Mouse (Mus musculus): ENCODE measurements around the gene Corin.

Gene Corin

GRCm38 (mm10) chr5:72443946-72444345 is 60.3 kb downstream of the Corin start:
- in situ Hi-C loops (cut with MboI, MseI): no loop called here

GRCm38 (mm10) chr5:72443007-72443406 is 61.3 kb downstream of the Corin start:
- in situ Hi-C loops (cut with MboI, MseI): no loop called here

- in situ Hi-C loops (cut with MboI, MseI): no loop called here
Measured at GRCm38 (mm10) chr5:72441181-72441580, 63.1 kb downstream of the Corin start.

GRCm38 (mm10) chr5:72435085-72435484 is 69.2 kb downstream of the Corin start:
- in situ Hi-C loops (cut with MboI, MseI): no loop called here

GRCm38 (mm10) chr5:72431856-72432255 is 72.4 kb downstream of the Corin start:
- in situ Hi-C loops (cut with MboI, MseI): no loop called here

GRCm38 (mm10) chr5:72427556-72427955 is 76.7 kb downstream of the Corin start:
- in situ Hi-C loops (cut with MboI, MseI): no loop called here

GRCm38 (mm10) chr5:72425342-72426010 is 78.8 kb downstream of the Corin start:
- in situ Hi-C loops (cut with MboI, MseI): no loop called here

GRCm38 (mm10) chr5:72411874-72412329 is 92.4 kb downstream of the Corin start:
- in situ Hi-C loops (cut with MboI, MseI): no loop called here

GRCm38 (mm10) chr5:72410841-72411240 is 93.4 kb downstream of the Corin start:
- in situ Hi-C loops (cut with MboI, MseI): no loop called here

- in situ Hi-C loops (cut with MboI, MseI): no loop called here
Measured at GRCm38 (mm10) chr5:72403376-72403775, 100.9 kb downstream of the Corin start.

GRCm38 (mm10) chr5:72402913-72403312 is 101.4 kb downstream of the Corin start:
- in situ Hi-C loops (cut with MboI, MseI): no loop called here

GRCm38 (mm10) chr5:72401778-72402177 is 102.5 kb downstream of the Corin start:
- in situ Hi-C loops (cut with MboI, MseI): no loop called here

GRCm38 (mm10) chr5:72401251-72401650 is 103.0 kb downstream of the Corin start:
- in situ Hi-C loops (cut with MboI, MseI): no loop called here

GRCm38 (mm10) chr5:72382148-72382547 is 122.1 kb downstream of the Corin start:
- in situ Hi-C loops (cut with MboI, MseI): loop anchor here in 1 of 2 experiments (10.0 kb wide), 1 partner anchor 347 kb away; no protein-coding TSS in a partner anchor

- in situ Hi-C loops (cut with MboI, MseI): loop anchor here in 1 of 2 experiments (10.0 kb wide), 1 partner anchor 346 kb away; no protein-coding TSS in a partner anchor
Measured at GRCm38 (mm10) chr5:72380616-72381015, 123.7 kb downstream of the Corin start.

- in situ Hi-C loops (cut with MboI, MseI): loop anchor here (10.0 kb wide), 2 partner anchors 227 to 317 kb away; no protein-coding TSS in a partner anchor
Measured at GRCm38 (mm10) chr5:72368004-72368403, 136.3 kb downstream of the Corin start.

GRCm38 (mm10) chr5:72365801-72366200 is 138.5 kb downstream of the Corin start:
- in situ Hi-C loops (cut with MboI, MseI): loop anchor here (10.0 kb wide), 2 partner anchors 229 to 319 kb away; no protein-coding TSS in a partner anchor

- in situ Hi-C loops (cut with MboI, MseI): loop anchor here (10.0 kb wide), 2 partner anchors 231 to 321 kb away; no protein-coding TSS in a partner anchor
Measured at GRCm38 (mm10) chr5:72363838-72364237, 140.4 kb downstream of the Corin start.

GRCm38 (mm10) chr5:72353746-72354145 is 150.5 kb downstream of the Corin start:
- in situ Hi-C loops (cut with MboI, MseI): loop anchor here (5.0 kb wide), 3 partner anchors 354 to 429 kb away; no protein-coding TSS in a partner anchor

GRCm38 (mm10) chr5:72350081-72350758 is 154.1 kb downstream of the Corin start:
- in situ Hi-C loops (cut with MboI, MseI): loop anchor here (5.0 kb wide), 3 partner anchors 357 to 432 kb away; no protein-coding TSS in a partner anchor

GRCm38 (mm10) chr5:72348591-72348990 is 155.7 kb downstream of the Corin start:
- in situ Hi-C loops (cut with MboI, MseI): no loop called here

GRCm38 (mm10) chr5:72335873-72336272 is 168.4 kb downstream of the Corin start:
- in situ Hi-C loops (cut with MboI, MseI): no loop called here
